21 mouse cellular contexts compared by ENCODE assay signal in genomic region chr12:15838201-15838600, GRCm38 (mm10). TPM values are rescaled to one million over a fixed set of nuclear protein-coding genes. Genes with fewer than 3 reads are reported as not detected.
DNase-seq lines count a peak whose midpoint lies in the region; ATAC-seq lines count a peak whose summit lies in the region.
"Had no signal": no experiment of that assay in that cellular context is flagged by ENCODE, and none has a peak within 500 bp of the region (broad histone marks: within the 10 kb centered on the region; RNA-seq: fewer than 3 reads in every experiment).

No protein-coding gene starts in this region.

- DNase-seq in 3134 (ENCODE audit: extremely low read depth, insufficient read length, low spot score) = peak; percentile 50
- peak; percentile 51 for DNase-seq in 3T3-L1 (ENCODE audit: low read depth, low spot score)
- DNase-seq in NIH3T3 (ENCODE audit: low read depth) = peak; percentile 41
- no peak for DNase-seq in heart, adult 18-20 months
- DNase-seq in heart, postnatal 25 days (ENCODE audit: low spot score) = no peak
- DNase-seq in liver = no peak
- DNase-seq: adrenal gland, postnatal 10 days; adrenal gland, postnatal 25 days; cerebellum, adult 11 months; cerebellum, adult 18-20 months; cerebellum, adult 8-10 months; cerebellum, adult 9-11 months; cerebellum, postnatal 14 days; cerebellum, postnatal 36 days; embryo, embryonic 11 days had no signal

- WGBS in kidney, embryonic 14.5 days = 88% methylated on average over 2 of the region's 2 CpGs

- H3K4me1 ChIP-seq in kidney, embryonic 14.5 days (ENCODE audit: control insufficient read depth, insufficient read depth, low read length) = no peaks in the 10 kb centered on the region
- H3K4me1 ChIP-seq: embryonic facial prominence, embryonic 13.5 days had no signal

- no peaks in the 10 kb centered on the region for H3K36me3 ChIP-seq in kidney, embryonic 14.5 days (ENCODE audit: control insufficient read depth, insufficient read depth, low read length)
- H3K36me3 ChIP-seq: embryonic facial prominence, embryonic 13.5 days; embryonic facial prominence, embryonic 15.5 days had no signal

- H3K9ac ChIP-seq in kidney, embryonic 14.5 days (ENCODE audit: low read depth, low read length) = no peak overlapping the region
- H3K9ac ChIP-seq: embryonic facial prominence, embryonic 13.5 days; embryonic facial prominence, embryonic 15.5 days had no signal

- no peak overlapping the region for H3K27ac ChIP-seq in kidney, embryonic 14.5 days (ENCODE audit: low read depth, low read length)
- H3K27ac ChIP-seq: embryonic facial prominence, embryonic 13.5 days; embryonic facial prominence, embryonic 15.5 days had no signal

- H3K27me3 ChIP-seq in kidney, embryonic 14.5 days (ENCODE audit: control insufficient read depth, insufficient read depth, low read length) = no peaks in the 10 kb centered on the region
- H3K27me3 ChIP-seq: embryonic facial prominence, embryonic 13.5 days; embryonic facial prominence, embryonic 15.5 days had no signal

- intact Hi-C loops in heart, postnatal 25 days (cut with DNase I) = no loop called here

- H3K4me2 ChIP-seq in kidney, embryonic 14.5 days (replicated peaks; ENCODE audit: low read depth, low read length) = no peak overlapping the region
- H3K4me2 ChIP-seq: embryonic facial prominence, embryonic 13.5 days; embryonic facial prominence, embryonic 15.5 days had no signal

- no peaks in the 10 kb centered on the region for H3K9me3 ChIP-seq in kidney, embryonic 14.5 days (ENCODE audit: control insufficient read depth, low read length)
- H3K9me3 ChIP-seq: embryonic facial prominence, embryonic 13.5 days; embryonic facial prominence, embryonic 15.5 days had no signal

- peak; percentile 36 for ATAC-seq in activated CD4-positive, CD25-positive, alpha-beta regulatory T cell, adult 4 months
- ATAC-seq in kidney, embryonic 14.5 days (ENCODE audit: low FRiP score, low TSS enrichment) = no peak
- ATAC-seq: forebrain, embryonic 14.5 days; forebrain, embryonic 16.5 days had no signal

- no peak overlapping the region for H3K4me3 ChIP-seq in kidney, embryonic 14.5 days (ENCODE audit: low read length)
- H3K4me3 ChIP-seq: embryonic facial prominence, embryonic 13.5 days; embryonic facial prominence, embryonic 15.5 days had no signal

RNA-seq across cellular contexts. Expression of gene Trib2, which starts 21.5 kb away (rescaled TPM):
- 100 to 1,000 TPM in 1 of 2 experiments, 10 to 100 TPM in 1; 90.9 to 103 TPM for polyA plus RNA-seq in activated CD4-positive, CD25-positive, alpha-beta regulatory T cell, adult 4 months (2017; shearing (Covaris generic))
- total RNA-seq in heart, adult 18-20 months (2021) = 10 to 100 TPM; 16.1 to 21.0 TPM
- polyA plus RNA-seq in kidney, embryonic 14.5 days (2014; fragmentation: Nextera tagmentation; extraction: Ambion mirVana) = 28.7 and 58.7 TPM in 2 replicates
- 10 to 100 TPM; 39.1 to 41.1 TPM for total RNA-seq in heart, postnatal 25 days (2021)

Comparison
In these comparisons a context has a peak if more than half of its experiments do, and no peak if none do; other contexts are left out.
1. DNase-seq: peak in 3134 (single experiment), 3T3-L1 (single experiment) and NIH3T3 (single experiment); none in heart, adult 18-20 months (0 of 2), heart, postnatal 25 days (single experiment) and liver (single experiment).